Mouse (Mus musculus) gastrocnemius, postnatal 25 days (tissue): ENCODE results near the gene Lman2l. TPM values are rescaled to one million over a fixed set of nuclear protein-coding genes. Genes with fewer than 3 reads are reported as not detected.

Experiments
- total RNA-seq, 2 experiments: library from RNA; stranded (reverse); gene quantifications; 1 replicate in 1 of 2; 2 replicates in 1 of 2; pipeline ENCODE4 v1.2.3; 2021

Lman2l gene
- total RNA-seq, 2 experiments from 2014 or later: 18.9 to 21.7 TPM

Other genes starting within 250 kb of the Lman2l start
- 10 to 100 TPM; 19.7 to 21.6 TPM for gene Uggt1, start 200.6 kb downstream of the Lman2l start, total RNA-seq
- gene Neurl3, start 170.6 kb downstream of the Lman2l start, total RNA-seq: under 1 TPM; 0.51 to 0.88 TPM
- 10 to 100 TPM in 1 of 2 experiments, 1 to 10 TPM in 1; 5.4 to 10.5 TPM for gene Arid5a, start 137.5 kb downstream of the Lman2l start, total RNA-seq
- gene Kansl3, start 76.1 kb downstream of the Lman2l start, total RNA-seq: 10 to 100 TPM; 29.7 to 35.3 TPM
- gene Fer1l5, start 73.0 kb downstream of the Lman2l start, total RNA-seq: not detected
- gene Cnnm4, start 26.3 kb upstream of the Lman2l start, total RNA-seq: 10 to 100 TPM in 1 of 2 experiments, 1 to 10 TPM in 1; 8.4 to 10.5 TPM
- 1 to 10 TPM; 7.4 to 9.7 TPM for gene Cnnm3, start 66.6 kb upstream of the Lman2l start, total RNA-seq
- gene Ankrd23, start 91.6 kb upstream of the Lman2l start, total RNA-seq: 1,000 to 10,000 TPM; 1,576 to 3,128 TPM
- 1,000 to 10,000 TPM in 1 of 2 experiments, 100 to 1,000 TPM in 1; 766 to 1,527 TPM for gene Gm42417, start 94.2 kb upstream of the Lman2l start, total RNA-seq
- gene Ankrd39, start 102.2 kb upstream of the Lman2l start, total RNA-seq: 1 to 10 TPM; 7.7 to 8.2 TPM
- gene Sema4c, start 113.1 kb upstream of the Lman2l start, total RNA-seq: 1 to 10 TPM; 5.1 to 6.0 TPM
- gene Fam178b, start 237.9 kb upstream of the Lman2l start, total RNA-seq: 1 to 10 TPM in 1 of 2 experiments, under 1 TPM in 1; 0.61 to 1.2 TPM
- 1,000 to 10,000 TPM; 1,291 to 1,333 TPM for gene Cox5b, start 246.2 kb upstream of the Lman2l start, total RNA-seq